Mouse (Mus musculus) brain, adult 2 months (tissue): Measurements from ENCODE around the gene Slc25a17.
A peak's percentile ranks its signal among the peaks of the same experiment; 100 is the strongest.

Source experiments
- DNase-seq: peaks from one replicate; pipeline ENCODE4 v3.0.0; 2011; ENCODE audit warnings: low read depth, low spot score

Gene Slc25a17

DNA sequence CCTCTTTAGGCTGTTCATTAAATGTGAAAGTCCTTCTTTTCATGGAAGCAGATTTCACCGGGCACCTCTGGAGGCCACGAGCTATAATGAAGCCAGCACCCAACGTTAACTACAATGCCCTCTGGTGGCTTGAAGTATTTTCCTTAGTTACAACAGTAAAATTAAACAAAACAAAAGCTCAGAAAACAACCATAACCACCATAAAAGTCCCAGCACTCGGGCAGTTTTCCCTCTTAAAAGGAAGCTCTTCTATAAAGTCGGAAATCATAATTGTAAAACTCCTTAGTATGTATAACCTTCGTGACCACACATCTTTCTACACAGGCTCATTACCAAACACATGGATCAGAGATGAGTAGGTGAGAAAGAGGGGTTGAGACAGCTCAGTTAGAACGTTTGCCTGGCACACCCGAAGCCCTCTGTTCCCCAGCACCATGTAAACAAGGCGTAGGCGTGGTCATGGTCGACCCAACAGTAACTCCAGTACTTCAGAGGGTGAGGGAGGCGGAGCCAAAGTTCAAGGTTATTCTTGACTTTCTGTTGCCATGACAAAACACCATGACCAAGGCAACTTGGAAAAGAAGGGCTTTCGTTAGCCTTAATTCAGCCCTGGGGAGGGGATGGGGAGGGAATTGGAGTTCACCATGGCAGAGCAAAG, 58.3 kb downstream of the Slc25a17 start:
- DNase-seq: peak; percentile 62

DNA sequence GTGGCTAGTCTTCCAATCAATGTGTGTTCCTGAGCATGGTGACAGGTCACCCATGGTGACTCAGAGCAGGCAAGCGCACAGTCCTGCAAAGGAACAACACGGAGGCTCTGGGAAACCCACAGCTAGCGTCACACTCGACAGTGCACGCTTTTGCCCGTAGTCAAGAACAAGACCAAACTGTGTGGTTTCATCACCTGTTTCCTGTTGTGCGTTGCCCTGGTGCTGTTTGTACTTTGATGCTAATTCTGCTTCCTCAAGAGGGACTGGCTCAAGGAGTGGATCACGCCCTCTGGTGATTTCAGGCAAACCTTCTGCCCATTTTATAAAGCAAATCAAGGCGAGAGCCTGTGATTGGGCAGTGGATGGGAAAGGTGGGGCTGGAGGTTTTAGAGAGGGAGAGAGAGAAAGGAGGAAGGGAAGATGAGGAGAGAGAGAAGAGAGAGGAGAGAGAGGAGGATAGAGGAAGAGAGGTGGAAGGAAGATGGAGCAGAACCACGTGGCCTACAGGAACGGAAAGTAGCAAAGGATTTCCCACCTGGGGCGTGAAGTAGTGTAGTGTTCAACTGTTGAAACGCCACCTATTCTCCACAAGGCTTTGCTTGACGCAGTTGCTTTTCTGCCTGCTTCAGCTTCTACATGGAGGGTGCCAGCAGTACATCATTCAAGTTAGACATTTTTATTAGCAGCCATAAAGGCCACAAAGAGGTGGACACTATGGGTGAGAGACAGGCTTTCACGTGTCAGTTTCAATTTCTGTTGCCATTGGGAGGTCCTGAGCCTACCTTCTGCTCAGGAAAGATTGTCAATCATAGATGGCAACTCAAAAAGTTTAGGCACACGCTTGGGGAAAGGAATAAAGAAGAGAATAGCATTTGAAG, 59.2 kb downstream of the Slc25a17 start:
- DNase-seq: no peak

GRCm38 (mm10) chr15:81300520-81301069, 60.0 kb downstream of the Slc25a17 start:
- DNase-seq: peak; percentile 78

DNA sequence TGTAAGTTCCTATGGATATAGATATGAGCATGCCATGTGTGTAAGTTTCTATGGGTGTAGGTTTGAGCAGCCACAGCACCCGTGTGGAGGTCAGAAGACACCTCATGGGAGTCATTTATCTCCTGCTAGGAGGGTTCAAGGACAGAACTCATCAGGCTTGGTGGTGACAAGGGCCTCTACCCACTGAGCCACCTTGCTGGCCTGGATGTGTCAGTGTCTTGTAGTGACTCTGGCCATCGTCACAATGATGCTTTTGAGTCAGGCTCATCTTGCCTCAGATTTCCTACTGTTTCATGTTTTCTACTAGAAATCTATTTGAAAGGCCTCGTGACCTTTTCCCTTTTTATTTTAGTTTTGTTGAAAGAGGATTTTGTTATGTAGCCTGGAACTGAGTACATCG, 61.1 kb downstream of the Slc25a17 start:
- no peak for DNase-seq

DNA sequence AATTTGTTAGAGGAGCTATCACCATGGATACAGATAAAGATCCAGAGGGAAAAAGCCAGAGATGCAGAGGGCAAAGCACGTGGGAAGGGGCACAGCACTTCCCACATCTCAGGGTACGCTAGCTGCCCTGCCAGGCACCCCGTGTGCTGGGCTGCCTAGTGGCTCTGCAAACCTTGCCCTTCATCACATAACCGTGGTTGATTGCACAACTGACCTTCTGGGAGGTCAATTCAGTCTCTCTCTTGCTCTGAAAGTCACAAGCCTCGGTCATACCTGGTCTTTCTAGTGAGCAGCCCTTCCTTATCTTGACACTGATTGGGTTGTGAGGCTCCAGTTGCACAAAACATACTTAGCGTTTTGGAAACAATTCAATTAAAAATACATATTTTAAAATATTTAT, 62.4 kb downstream of the Slc25a17 start:
- DNase-seq: no peak

DNA sequence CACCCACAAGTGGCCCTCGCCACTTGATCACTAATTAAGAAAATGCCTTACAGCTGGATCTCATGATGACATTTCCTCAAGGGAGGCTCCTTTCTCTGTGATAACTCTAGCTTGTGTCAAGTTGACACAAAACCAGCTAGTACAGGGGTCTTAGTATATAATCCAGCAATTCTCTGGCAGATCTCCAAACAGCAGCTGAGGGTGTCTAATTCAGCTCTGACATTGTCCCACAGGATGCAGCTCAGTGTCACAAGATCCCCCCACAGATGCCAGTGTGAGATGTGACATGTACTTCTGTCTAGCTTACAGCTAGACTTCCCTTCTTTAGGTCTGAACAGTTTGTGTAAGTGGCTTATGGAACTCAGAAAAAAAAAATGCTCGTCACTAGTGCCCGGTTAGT, 63.1 kb downstream of the Slc25a17 start:
- DNase-seq: no peak

DNA sequence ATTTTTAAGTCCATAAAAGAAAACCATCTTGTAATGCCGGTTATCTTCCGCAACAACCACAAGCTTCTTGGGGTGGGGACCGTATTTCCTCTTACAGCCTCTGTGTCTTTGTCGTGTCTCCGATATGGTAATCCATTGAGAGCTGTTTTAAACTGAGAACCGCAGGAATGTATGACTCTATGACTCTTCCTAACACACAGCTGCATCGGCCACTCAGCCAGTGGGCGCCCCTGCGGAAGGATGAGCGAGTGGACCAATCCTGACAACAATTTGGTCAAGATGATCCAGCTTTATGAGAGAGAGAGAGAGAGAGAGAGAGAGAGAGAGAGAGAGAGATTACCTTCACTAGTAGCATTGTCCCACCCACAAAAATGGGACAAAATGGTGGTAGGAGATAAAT, 65.7 kb downstream of the Slc25a17 start:
- DNase-seq: no peak

DNA sequence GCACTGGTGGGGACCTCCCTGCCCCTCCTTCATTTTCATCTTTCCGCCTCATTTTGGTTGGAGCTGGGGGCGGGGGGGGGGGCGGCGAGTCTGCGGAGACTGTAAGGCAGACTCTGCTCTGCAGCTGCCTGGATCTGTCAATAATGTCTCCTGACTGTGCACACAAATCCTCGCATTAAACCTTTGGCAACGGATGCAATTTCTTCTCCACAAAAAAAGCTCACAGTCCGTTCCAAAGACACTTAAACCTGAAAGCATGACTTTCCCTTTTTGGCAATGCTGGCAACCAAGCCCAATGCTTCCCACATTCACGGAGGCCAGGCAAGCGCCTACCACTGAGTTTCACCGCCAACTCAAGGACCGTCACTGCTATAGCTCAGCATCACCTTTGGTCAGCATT, 66.2 kb downstream of the Slc25a17 start:
- DNase-seq: peak; percentile 73

GRCm38 (mm10) chr15:81290747-81291146, 69.9 kb downstream of the Slc25a17 start:
- peak; percentile 63 for DNase-seq

- DNase-seq: no peak
These were observed 70.4 kb downstream of the Slc25a17 start for GRCm38 (mm10) chr15:81290230-81290629.

GRCm38 (mm10) chr15:81284121-81284734, 76.4 kb downstream of the Slc25a17 start:
- DNase-seq: no peak

GRCm38 (mm10) chr15:81278699-81279098, 81.9 kb downstream of the Slc25a17 start:
- DNase-seq: no peak

DNA sequence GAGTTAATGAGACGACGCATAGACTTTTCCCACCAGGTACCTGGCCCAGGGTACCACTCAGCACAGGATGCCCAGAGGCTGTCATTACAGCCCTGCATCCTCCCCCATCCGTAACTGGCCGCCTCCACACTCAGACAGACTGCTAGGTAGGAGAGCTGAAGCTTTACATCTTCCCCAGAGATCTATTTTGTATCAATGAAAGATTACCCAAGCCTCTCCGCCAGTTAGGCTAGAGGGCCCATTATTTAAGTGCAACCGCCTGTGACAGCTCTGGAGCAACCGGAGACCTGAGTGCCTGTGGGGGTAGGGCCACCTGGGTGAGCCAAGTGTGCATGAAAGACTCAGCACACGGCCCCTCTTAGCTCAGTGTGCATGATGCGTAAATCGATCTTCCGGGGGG, 82.7 kb downstream of the Slc25a17 start:
- no peak for DNase-seq

DNA sequence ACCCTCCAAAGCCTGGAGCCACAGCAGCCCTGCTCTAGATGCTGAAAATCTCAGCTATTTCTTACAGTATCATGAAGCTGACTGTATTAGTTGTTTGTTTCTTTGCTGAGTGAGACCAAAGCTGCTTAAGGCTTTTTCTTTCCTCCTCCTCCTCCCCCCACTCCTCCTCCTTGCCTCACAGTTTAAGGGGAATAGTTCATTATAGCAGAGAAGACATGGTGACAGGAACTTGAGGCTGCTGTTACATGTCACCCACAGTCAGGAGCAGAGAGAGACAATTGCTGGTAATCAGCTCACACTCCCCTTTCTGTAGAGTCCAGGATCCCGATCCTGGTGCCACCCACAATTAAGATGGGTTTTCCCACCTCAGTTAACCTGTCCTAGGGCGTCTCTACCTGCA, 87.3 kb downstream of the Slc25a17 start:
- no peak for DNase-seq

- peak; percentile 95 for DNase-seq
These were observed 88.1 kb downstream of the Slc25a17 start for GRCm38 (mm10) chr15:81272305-81273053.
